Mouse (Mus musculus) right cerebral cortex, postnatal 10 days (tissue): Measurements from ENCODE around the gene Sdf4.

Source experiments
- DNase-seq, 2 experiments: peaks; one replicate each; pipeline ENCODE4 v3.0.0; 2021; ENCODE audit warnings: low spot score in 2 of 2

Sdf4 gene

DNA sequence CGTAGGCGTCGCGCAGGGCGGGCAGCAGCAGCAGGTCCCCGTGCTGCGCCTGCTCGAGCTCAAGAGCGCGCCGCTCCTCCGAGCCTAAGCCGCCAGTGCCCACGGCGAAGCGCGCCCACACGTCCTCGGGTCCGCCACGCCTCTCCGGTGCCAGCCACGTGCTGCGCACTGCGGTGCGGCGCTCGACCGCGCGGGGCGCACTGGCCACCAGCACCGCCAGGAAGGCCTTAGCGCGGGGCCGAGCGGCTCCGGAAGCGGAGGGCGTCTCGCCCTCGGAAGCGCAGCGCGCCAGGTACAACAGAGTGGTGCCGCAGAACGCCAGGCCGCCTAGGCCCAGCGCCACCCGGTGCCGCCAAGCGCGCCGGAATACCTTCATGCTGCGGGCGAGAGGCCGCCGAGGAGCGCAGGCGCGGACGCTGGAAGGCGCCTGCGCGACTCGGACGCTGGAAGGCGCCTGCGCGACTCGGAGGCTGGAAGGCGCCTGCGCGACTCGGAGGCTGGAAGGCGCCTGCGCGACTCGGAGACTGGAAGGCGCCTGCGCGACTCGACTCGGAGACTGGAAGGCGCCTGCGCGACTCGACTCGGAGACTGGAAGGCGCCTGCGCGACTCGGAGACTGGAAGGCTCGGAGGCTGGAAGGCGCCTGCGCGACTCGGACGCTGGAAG is at the start of gene Sdf4, which contains the start of gene B3galt6:
TSS of gene Sdf4 (plus strand) at position 632 of the 665 bp plus-strand sequence.
TSS of gene B3galt6 (minus strand) at position 409 of the 665 bp plus-strand sequence.
- peak; percentile 89 for DNase-seq

DNA sequence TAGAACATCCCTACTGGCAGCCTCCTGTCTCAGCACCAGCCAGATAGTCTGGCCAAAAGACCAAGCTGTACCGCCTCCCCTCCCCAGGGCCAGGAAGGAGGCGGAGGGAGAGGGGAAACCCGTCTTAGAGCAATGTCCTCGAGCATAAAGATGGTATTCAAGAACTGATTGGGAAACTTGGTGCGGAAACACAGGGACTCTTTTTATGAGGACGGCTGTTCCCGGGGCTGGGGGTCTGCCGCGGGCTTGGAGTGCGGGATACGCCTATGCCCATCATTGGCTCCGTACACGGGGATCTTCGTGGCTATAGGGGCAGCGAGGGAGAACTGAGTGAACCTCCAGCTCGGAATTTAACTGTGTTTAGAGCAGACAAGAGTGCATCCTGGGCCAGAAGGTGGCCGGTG is 49.6 kb upstream of the Sdf4 start:
- DNase-seq = peak; percentile 71 to 85

DNA sequence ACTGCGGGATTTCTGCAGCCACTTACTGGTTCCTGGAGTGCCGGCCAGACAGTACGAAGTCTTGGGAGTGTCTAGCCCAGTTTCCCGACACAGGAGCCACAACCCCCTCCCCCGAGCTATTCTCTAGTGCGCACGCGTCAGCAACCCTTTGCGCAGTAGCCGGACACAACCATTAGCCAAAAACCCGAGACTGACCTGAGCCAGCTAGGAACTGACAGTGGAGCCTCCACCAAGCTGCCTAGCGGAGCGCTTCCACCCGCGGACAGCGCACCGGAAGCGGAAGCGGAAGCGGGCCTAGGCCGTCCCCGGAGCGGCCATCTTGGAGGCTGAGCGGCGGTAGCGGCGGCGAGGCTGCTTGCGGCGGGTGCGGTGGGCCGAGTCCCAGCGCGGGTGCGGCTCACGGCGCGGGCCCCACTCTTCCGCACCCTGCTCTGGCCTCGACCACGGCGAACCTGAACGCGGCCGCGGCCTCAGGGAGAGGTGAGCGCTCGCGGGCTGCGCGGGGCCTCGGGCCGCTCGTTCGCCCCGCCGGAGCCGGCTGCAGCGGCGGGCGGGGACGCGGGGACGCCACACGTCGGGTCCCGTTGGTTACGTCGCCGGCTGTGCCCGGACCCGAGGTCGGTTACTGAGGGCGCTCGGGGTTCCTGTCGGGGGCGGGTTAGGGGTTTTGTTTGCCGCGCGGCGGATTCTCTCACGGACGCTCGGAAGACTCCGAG is 49.0 kb upstream of the Sdf4 start, which contains the start of gene Ube2j2:
TSS of gene Ube2j2 (plus strand) at position 298 of the 716 bp plus-strand sequence.
- DNase-seq = peak; percentile 96 to 97

- DNase-seq = no peak
Observed at GRCm38 (mm10) chr4:155944271-155944670, 48.4 kb upstream of the Sdf4 start.

- no peak for DNase-seq
Observed at GRCm38 (mm10) chr4:155947094-155947493, 45.6 kb upstream of the Sdf4 start.

GRCm38 (mm10) chr4:155955491-155955890 is 37.2 kb upstream of the Sdf4 start:
- DNase-seq = no peak

DNA sequence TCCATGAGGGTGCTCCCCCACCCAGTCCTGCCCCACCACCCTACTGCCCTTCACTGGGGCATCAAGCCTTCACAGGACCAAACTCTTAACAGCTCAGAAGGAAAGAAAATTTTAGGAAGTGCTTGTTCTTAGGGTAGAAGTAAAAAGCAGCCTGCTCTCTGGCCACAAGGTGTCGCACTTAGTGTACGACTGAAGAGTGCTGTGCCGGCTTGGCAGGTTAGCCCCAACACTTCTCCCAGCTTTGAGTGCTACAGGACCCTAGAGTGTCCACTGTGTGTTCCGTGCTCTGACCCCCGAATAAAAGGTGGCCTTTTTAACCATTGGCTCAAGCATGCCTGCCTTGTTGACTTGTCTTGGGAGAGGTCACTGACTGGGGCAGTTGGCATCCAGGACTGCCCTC is 33.4 kb upstream of the Sdf4 start:
- DNase-seq = peak; percentile 75 to 85

DNA sequence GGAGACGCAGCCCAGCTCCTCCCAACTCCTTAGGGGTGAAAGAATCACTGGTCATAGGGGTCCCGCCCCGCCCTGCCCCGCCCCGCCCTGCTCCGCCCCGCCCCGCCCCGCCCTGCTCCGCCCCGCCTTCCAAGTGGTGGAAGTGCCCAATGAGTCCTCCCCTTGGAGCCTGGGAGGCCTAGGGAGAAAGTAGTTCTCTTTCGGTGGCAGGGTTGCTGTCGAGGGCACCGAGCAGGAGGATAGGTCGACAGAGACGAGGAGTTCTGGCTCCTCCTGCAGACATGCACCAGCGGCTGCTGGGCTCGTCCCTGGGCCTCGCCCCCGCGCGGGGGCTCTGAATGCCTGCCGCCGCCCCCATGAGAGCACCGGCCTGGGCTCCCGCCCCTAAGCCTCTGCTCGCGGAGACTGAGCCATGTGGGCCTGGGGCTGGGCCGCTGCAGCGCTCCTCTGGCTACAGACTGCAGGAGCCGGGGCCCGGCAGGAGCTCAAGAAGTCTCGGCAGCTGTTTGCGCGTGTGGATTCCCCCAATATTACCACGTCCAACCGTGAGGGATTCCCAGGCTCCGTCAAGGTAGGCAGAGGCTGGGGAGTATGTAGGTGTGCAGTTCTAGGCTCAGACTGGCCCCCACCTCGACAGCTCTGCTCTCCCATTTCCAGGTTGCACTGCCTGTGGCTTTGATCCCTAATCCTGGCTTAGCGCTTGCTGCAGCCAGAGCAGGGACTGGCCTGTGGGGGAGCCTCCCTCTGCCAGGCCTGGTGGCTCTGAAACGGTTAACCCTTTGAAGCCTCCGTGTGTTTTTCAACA is 30.3 kb upstream of the Sdf4 start, which contains the start of gene C1qtnf12:
TSS of gene C1qtnf12 (plus strand) at position 152 of the 805 bp plus-strand sequence.
- peak; percentile 42 to 50 for DNase-seq

GRCm38 (mm10) chr4:155963106-155963505 is 29.6 kb upstream of the Sdf4 start:
- no peak for DNase-seq

GRCm38 (mm10) chr4:155964396-155964795 is 28.3 kb upstream of the Sdf4 start:
- no peak for DNase-seq

- no peak for DNase-seq
Observed at GRCm38 (mm10) chr4:155969043-155969653, 23.5 kb upstream of the Sdf4 start.

- DNase-seq = no peak
Observed at GRCm38 (mm10) chr4:155970286-155970685, 22.4 kb upstream of the Sdf4 start.

DNA sequence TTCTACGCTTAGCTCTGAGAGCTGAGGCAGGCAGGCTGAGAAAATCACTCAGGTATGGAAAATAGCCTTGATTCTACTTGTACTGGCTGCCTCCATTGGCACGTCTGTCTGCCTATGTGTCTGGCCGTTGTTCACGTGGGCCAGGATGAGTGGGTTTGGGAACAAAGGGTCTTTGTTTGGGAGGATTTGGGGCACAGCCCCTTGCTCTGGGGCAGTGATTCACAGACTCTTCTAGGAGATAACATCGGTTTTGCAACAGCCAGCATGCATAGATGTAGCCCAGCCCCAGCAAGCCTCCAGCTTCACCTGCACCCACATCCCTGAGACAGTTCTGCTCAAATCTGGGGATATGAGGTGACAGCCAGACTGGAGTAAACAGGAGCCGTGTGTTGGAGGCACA is 20.0 kb upstream of the Sdf4 start:
- DNase-seq = no peak

GRCm38 (mm10) chr4:155973239-155973638 is 19.4 kb upstream of the Sdf4 start:
- no peak for DNase-seq

- no peak for DNase-seq
Observed at GRCm38 (mm10) chr4:155981436-155982082, 11.1 kb upstream of the Sdf4 start.

DNA sequence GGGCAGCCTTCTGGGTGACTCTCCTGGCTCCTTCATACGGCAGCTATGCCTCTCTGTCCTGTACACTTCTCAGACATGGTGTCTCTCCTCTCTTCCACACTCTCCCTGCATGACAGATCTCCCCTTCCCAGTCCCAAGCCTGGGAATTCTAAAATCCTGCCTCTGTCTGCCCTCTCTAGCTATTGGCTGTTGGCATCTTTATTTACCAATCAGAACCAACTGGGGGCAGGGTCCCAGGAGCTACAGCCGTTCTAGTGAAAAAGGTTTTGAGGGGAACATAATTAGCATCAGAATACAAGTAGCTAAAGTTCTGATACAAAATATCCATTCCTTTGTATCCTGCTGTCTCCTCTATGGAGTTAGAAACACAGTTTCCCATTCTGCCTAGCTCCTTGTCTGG is 8.9 kb upstream of the Sdf4 start:
- no peak for DNase-seq

- DNase-seq = peak; percentile 36 to 78
Observed at GRCm38 (mm10) chr4:155991211-155991907, 1.3 kb upstream of the Sdf4 start.

GRCm38 (mm10) chr4:155991908-155992230 is 803 bp upstream of the Sdf4 start:
- DNase-seq = no peak

GRCm38 (mm10) chr4:155992906-155993547 is 355 bp downstream of the Sdf4 start:
- peak; percentile 96 for DNase-seq

GRCm38 (mm10) chr4:155993606-155994005 is 934 bp downstream of the Sdf4 start:
- DNase-seq = no peak
